Mouse (Mus musculus) midbrain, embryonic 12.5 days (tissue): ENCODE results near the gene Steap1. TPM values are rescaled to one million over a fixed set of nuclear protein-coding genes. Genes with fewer than 3 reads are reported as not detected.

ENCODE experiments used
- polyA plus RNA-seq: library from polyadenylated mRNA; unstranded; fragments of >200 nt; fragmentation: Nextera tagmentation; extraction: Ambion mirVana; gene quantifications from 2 replicates; pipeline ENCODE4 v1.2.1, GENCODE M21; 2016

The Steap1 gene
- polyA plus RNA-seq, 1 experiment from 2014 or later: 3.4 TPM

Other genes starting within 250 kb of the Steap1 start
- 27.6 and 28.6 TPM in 2 replicates for gene Cldn12, start 234.4 kb downstream of the Steap1 start, polyA plus RNA-seq
- 33.2 and 33.6 TPM in 2 replicates for gene Gtpbp10, start 189.8 kb downstream of the Steap1 start, polyA plus RNA-seq
- gene Gm8773, start 175.5 kb downstream of the Steap1 start, polyA plus RNA-seq: 4.9 and 5.1 TPM in 2 replicates
- 5.8 and 8.7 TPM in 2 replicates for gene Cfap69, start 85.1 kb downstream of the Steap1 start, polyA plus RNA-seq
- gene Steap2, start 54.7 kb downstream of the Steap1 start, polyA plus RNA-seq: 6.6 and 7.7 TPM in 2 replicates